Mouse (Mus musculus) limb, embryonic 15.5 days (tissue): ENCODE measurements at regions not wholly inside any gene's neighbourhood (a gene's known extent, or its start where the extent isn't known, plus 50 kb on each side); places are given as distances from the start of the nearest gene placed in this dataset.

ENCODE experiments used
- ATAC-seq: fragments of 200-750 bp; cut with Nextera tagmentation; 2 replicates; pipeline ENCODE4 v1.8.0; 2017; ENCODE audit warnings: low read depth, moderate TSS enrichment; ENCODE audit not compliant: insufficient number of reproducible peaks, low FRiP score, low TSS enrichment
- H3K27ac ChIP-seq: fragments of 300-500 bp; sonication (generic); 2 replicates; pipeline ENCODE4 v1.5.1; 2015; ENCODE audit warnings: moderate library complexity, mild to moderate bottlenecking, inconsistent platforms
- H3K27me3 ChIP-seq: fragments of 300-500 bp; sonication (generic); 2 replicates; pipeline ENCODE4 v1.6.1; 2015; ENCODE audit warnings: inconsistent platforms
- H3K36me3 ChIP-seq: fragments of 300-500 bp; sonication (generic); 2 replicates; pipeline ENCODE4 v1.6.1; 2015; ENCODE audit warnings: inconsistent platforms
- H3K4me1 ChIP-seq: fragments of 300-500 bp; sonication (generic); 2 replicates; pipeline ENCODE4 v1.6.1; 2015; ENCODE audit warnings: inconsistent platforms
- H3K4me2 ChIP-seq: fragments of 300-500 bp; sonication (generic); 2 replicates; pipeline ENCODE4 v1.6.1; 2015; ENCODE audit warnings: mild to moderate bottlenecking, inconsistent platforms
- H3K4me3 ChIP-seq: fragments of 300-500 bp; sonication (generic); 2 replicates; pipeline ENCODE4 v1.5.1; 2015; ENCODE audit warnings: mild to moderate bottlenecking, inconsistent platforms
- H3K9ac ChIP-seq: fragments of 300-500 bp; sonication (generic); 2 replicates; pipeline ENCODE4 v1.6.1; 2015; ENCODE audit warnings: inconsistent platforms
- H3K9me3 ChIP-seq: fragments of 300-500 bp; sonication (generic); 2 replicates; pipeline ENCODE4 v1.6.1; 2016; ENCODE audit warnings: inconsistent platforms
- WGBS: fragments of 180-500 bp; shearing (Covaris S2); methylation state at CpG from one replicate; pipeline ENCODE4 v1.1.7; 2015; 5-methylcytosine and 5-hydroxymethylcytosine counted together

DNA sequence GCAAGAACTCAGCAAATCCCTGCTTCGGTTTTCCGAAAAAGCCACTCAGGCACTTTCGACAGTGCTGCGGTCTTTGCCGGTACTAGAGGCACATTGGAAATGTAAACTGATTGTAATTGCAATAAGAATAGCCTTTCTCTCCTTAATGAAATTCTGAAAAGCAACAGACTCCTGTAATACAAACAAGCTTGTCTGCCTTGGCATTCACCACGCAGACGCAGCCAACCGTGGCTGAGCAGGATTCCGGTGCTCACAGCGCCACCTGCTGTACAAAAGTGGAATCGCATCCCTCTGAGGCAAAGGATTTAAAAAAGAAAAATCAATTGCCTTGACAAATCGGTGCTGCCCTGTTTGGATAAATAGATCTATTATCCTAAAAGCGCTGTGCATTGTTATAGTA, 2395.2 kb upstream of the 5930422O12Rik start:
- H3K9ac ChIP-seq, result 0 out of 2 replicates have a peak overlapping the region, but pooled peaks have one; percentile 26
- H3K9me3 ChIP-seq, result no peaks in the 10 kb centered on the region
- H3K4me2 ChIP-seq, result peak overlapping the region; percentile 72
- 2% methylated on average over 13 of the region's 13 CpGs for WGBS
- no peaks in the 10 kb centered on the region for H3K27me3 ChIP-seq
- peak overlapping the region; percentile 44 for H3K4me3 ChIP-seq
- no peak for ATAC-seq
- H3K27ac ChIP-seq, result no peak overlapping the region
- peaks cover 3% of the 10 kb centered on the region; the same call in 1 of the 2 replicates for H3K4me1 ChIP-seq
- no peaks in the 10 kb centered on the region for H3K36me3 ChIP-seq

DNA sequence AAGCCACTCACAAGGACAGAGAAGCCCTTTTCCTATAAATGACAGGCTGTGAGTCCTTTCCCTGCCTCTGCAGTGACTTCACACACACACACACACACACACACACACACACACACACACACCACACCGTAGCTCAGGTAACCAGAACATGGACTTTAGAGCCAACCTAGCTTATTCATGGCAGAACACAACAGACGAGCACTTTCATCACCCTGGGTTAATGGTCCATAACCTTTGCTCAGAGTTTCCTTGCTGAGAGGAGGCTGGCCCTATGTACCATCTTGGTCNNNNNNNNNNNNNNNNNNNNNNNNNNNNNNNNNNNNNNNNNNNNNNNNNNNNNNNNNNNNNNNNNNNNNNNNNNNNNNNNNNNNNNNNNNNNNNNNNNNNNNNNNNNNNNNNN, 2391.6 kb upstream of the 5930422O12Rik start:
- H3K9me3 ChIP-seq, result no peaks in the 10 kb centered on the region
- H3K4me2 ChIP-seq, result no peak overlapping the region
- no peak overlapping the region for H3K4me3 ChIP-seq
- no peaks in the 10 kb centered on the region for H3K36me3 ChIP-seq
- no peaks in the 10 kb centered on the region for H3K27me3 ChIP-seq
- no peak for ATAC-seq
- no peak overlapping the region for H3K27ac ChIP-seq
- WGBS, result 65% methylated on average over 2 of the region's 2 CpGs
- H3K9ac ChIP-seq, result no peak overlapping the region
- H3K4me1 ChIP-seq, result peaks cover 3% of the 10 kb centered on the region; the same call in 1 of the 2 replicates
